Mouse (Mus musculus): ENCODE results near the gene Sirt4. TPM values are rescaled to one million over a fixed set of nuclear protein-coding genes. Genes with fewer than 3 reads are reported as not detected.

Sirt4 gene
- polyA plus RNA-seq, 1 experiment from 2014 or later: 25.0 TPM

- ATAC-seq (replicated peaks; ENCODE audit: low FRiP score): no peak
- Histone ChIP-seq H3K4me3 (replicated peaks) (peak overlapping the region; percentile 39), H3K27ac (peak overlapping the region; percentile 87), H3K4me1 (peaks cover 80% of the 10 kb centered on the region), H3K27me3 (no peaks in the 10 kb centered on the region), H3K9ac (peak overlapping the region; percentile 44), H3K4me2 (peak overlapping the region; percentile 61), H3K9me3 (replicated peaks) (no peaks in the 10 kb centered on the region), H3K36me3 (peaks cover 34% of the 10 kb centered on the region)
- WGBS: 28% methylated on average over 8 of the region's 8 CpGs
These were observed 48.7 kb downstream of the Sirt4 start for GRCm38 (mm10) chr5:115435755-115436379.

DNA sequence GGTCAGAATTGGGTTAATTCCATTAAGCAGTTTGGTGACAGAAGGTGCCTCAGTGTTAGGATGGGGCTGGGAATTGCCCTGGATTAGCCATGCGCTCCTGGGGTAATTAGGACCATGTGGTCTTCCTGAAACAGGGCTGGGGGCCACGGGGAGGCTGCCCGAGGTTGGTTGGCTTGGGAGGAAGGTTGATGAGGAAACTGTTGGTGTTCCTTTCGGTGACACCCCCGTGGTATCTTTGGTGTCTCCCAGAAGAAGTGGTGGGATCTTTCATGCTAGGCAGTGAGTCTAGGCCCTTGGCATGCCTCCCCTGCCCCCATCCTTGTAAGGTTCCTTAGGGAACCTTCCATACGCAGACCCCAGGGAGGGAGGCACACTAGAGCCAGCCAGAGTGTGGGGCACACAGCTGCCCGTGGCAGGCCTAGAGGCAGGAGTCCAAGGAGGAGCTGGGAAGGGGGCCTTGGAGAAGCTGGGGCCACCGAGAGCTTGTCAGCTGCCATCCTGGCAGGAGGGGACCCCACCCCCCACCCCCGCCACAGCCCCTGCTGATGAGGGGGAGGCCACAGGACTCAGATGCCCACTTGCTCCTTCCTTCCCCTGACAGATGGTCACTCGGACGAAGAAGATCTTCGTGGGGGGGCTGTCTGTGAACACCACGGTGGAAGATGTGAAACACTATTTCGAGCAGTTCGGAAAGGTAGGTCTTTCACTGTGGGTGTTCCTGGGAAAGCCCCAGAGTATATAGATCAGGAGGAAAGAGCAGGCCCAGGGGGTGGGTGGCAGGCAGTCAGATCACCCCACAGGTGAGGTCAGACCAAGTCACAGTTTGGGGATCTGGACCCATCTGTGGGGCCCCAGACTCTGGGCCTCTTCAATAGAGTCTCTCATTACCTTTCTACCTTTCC is 49.4 kb downstream of the Sirt4 start:
- Histone ChIP-seq H3K4me3 (replicated peaks) (peak overlapping the region; percentile 39; the same call in 1 of the 2 replicates), H3K9me3 (replicated peaks) (no peaks in the 10 kb centered on the region), H3K27me3 (no peaks in the 10 kb centered on the region), H3K36me3 (peaks cover 31% of the 10 kb centered on the region), H3K27ac (peak overlapping the region; percentile 87), H3K4me1 (peaks cover 86% of the 10 kb centered on the region), H3K9ac (peak overlapping the region; percentile 44; the same call in 1 of the 2 replicates), H3K4me2 (no peak overlapping the region)
- 46% methylated on average over 15 of the region's 15 CpGs for WGBS
- ATAC-seq (replicated peaks; ENCODE audit: low FRiP score): no peak

- WGBS: 44% methylated on average over 11 of the region's 11 CpGs
These were observed 50.2 kb downstream of the Sirt4 start for GRCm38 (mm10) chr5:115434280-115434852.

GRCm38 (mm10) chr5:115433191-115433590 is 51.3 kb downstream of the Sirt4 start:
- no peak for ATAC-seq (replicated peaks; ENCODE audit: low FRiP score)
- no peak overlapping the region for H3K4me3 ChIP-seq (replicated peaks)
- no peaks in the 10 kb centered on the region for H3K9me3 ChIP-seq (replicated peaks)
- 76% methylated on average over 8 of the region's 8 CpGs for WGBS
- peaks cover 9% of the 10 kb centered on the region for H3K27me3 ChIP-seq
- no peak overlapping the region for H3K27ac ChIP-seq
- no peak overlapping the region for H3K9ac ChIP-seq
- no peak overlapping the region for H3K4me2 ChIP-seq
- peaks cover 88% of the 10 kb centered on the region for H3K4me1 ChIP-seq
- peaks cover 14% of the 10 kb centered on the region; the same call in 1 of the 2 replicates for H3K36me3 ChIP-seq

More at GRCm38 (mm10) chr5:115434280-115434852, 50.2 kb downstream of the Sirt4 start:
- Histone ChIP-seq H3K9me3 (replicated peaks) (no peaks in the 10 kb centered on the region), H3K36me3 (peaks cover 24% of the 10 kb centered on the region), H3K4me1 (peaks cover 86% of the 10 kb centered on the region), H3K27me3 (no peaks in the 10 kb centered on the region), H3K4me2 (no peak overlapping the region), H3K27ac (no peak overlapping the region), H3K4me3 (replicated peaks) (no peak overlapping the region), H3K9ac (no peak overlapping the region)
- ATAC-seq (replicated peaks; ENCODE audit: low FRiP score): no peak

DNA sequence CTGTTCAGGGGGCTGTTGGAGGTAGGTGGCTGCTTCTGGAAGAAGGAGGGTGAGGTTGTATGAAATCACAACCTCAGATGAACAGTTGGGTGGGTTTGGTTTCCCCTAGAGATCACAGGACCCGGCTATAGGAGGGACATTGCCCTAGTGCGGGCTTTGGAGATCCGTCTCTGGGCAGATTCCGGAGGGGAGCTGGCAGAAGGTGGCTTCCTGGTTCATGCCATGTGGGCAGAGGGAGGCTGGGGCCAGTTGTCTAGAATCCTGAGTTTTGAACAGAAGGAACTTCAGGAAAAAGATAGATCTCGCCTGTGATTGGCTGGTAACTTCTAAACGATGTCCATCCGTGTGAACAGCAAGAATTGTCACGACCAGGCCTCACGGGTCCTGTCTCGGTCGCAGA is 52.1 kb downstream of the Sirt4 start:
- 73% methylated on average over 11 of the region's 11 CpGs for WGBS
- peaks cover 13% of the 10 kb centered on the region for H3K27me3 ChIP-seq
- peaks cover 81% of the 10 kb centered on the region for H3K4me1 ChIP-seq
- H3K4me3 ChIP-seq (replicated peaks): no peak overlapping the region
- peaks cover 13% of the 10 kb centered on the region; the same call in 1 of the 2 replicates for H3K36me3 ChIP-seq
- no peak for ATAC-seq (replicated peaks; ENCODE audit: low FRiP score)
- H3K4me2 ChIP-seq: peak overlapping the region; percentile 88
- H3K27ac ChIP-seq: no peak overlapping the region
- H3K9me3 ChIP-seq (replicated peaks): no peaks in the 10 kb centered on the region
- H3K9ac ChIP-seq: no peak overlapping the region

- WGBS: 26% methylated on average over 7 of the region's 7 CpGs
- Histone ChIP-seq H3K27ac (no peak overlapping the region), H3K4me2 (peak overlapping the region; percentile 88), H3K27me3 (peaks cover 15% of the 10 kb centered on the region), H3K4me1 (peaks cover 76% of the 10 kb centered on the region), H3K4me3 (replicated peaks) (peak overlapping the region; percentile 97), H3K9me3 (replicated peaks) (no peaks in the 10 kb centered on the region), H3K36me3 (peaks cover 13% of the 10 kb centered on the region; the same call in 1 of the 2 replicates), H3K9ac (peak overlapping the region; percentile 97; the same call in 1 of the 2 replicates)
- no peak for ATAC-seq (replicated peaks; ENCODE audit: low FRiP score)
These were observed 52.6 kb downstream of the Sirt4 start for GRCm38 (mm10) chr5:115431898-115432259.

- H3K4me3 ChIP-seq (replicated peaks): peak overlapping the region; percentile 97
- H3K36me3 ChIP-seq: peaks cover 13% of the 10 kb centered on the region; the same call in 1 of the 2 replicates
- no peak for ATAC-seq (replicated peaks; ENCODE audit: low FRiP score)
- H3K4me2 ChIP-seq: peak overlapping the region; percentile 88
- 15% methylated on average over 14 of the region's 14 CpGs for WGBS
- H3K9ac ChIP-seq: peak overlapping the region; percentile 97
- H3K27me3 ChIP-seq: peaks cover 17% of the 10 kb centered on the region
- H3K9me3 ChIP-seq (replicated peaks): no peaks in the 10 kb centered on the region
- H3K4me1 ChIP-seq: peaks cover 70% of the 10 kb centered on the region
- peak overlapping the region; percentile 79 for H3K27ac ChIP-seq
These were observed 53.2 kb downstream of the Sirt4 start for GRCm38 (mm10) chr5:115431061-115431897.

DNA sequence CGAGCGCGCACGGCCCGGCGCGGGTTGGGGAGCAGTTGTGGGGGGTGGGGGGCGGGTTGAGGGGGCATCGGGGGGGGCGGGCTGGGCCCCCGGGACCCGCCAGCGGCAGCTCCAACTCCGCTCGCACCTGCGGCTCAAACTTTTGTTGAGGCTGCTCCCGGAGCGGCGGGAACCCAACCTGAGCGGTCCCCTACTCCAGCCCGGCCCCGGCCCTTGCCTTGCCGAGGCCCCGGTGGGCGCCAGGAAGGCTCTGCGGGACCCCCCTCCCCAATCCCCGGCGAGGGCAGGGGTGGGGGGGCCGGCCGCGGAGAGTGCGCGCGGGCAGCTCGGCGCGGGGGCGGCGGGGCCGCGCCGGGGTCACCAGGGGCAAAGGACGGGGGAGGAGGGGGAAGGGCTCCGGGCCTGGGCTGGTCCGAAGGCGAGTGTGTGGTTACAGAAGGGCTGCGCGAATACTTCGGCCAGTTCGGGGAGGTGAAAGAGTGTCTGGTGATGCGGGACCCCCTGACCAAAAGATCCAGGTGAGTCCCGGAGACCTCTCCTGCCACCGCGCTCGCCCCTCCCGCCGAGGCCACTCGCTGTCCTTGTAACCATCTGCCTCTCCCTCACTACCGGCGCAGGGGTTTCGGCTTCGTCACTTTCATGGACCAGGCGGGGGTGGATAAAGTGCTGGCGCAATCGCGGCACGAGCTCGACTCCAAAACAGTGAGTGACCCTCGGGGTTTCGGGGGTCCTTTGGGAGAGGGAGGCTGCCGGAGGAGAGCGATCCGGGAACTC is 54.2 kb downstream of the Sirt4 start:
- H3K27ac ChIP-seq: peak overlapping the region; percentile 79
- under 1% methylated on average over 61 of the region's 73 CpGs for WGBS

GRCm38 (mm10) chr5:115429359-115430186 is 55.0 kb downstream of the Sirt4 start, which contains the start of gene Msi1:
Gene Msi1 (plus strand): TSS chr5:115429599.
- Histone ChIP-seq H3K4me2 (peak within 1 kb of the TSS; percentile 88), H3K36me3 (peaks cover 13% of the 10 kb centered on the region; the same call in 1 of the 2 replicates), H3K4me1 (peaks cover 53% of the 10 kb centered on the region), H3K4me3 (replicated peaks) (peak within 1 kb of the TSS; percentile 97), H3K9ac (peak within 1 kb of the TSS; percentile 97), H3K9me3 (replicated peaks) (no peaks in the 10 kb centered on the region), H3K27ac (peak within 1 kb of the TSS; percentile 79), H3K27me3 (peaks cover 17% of the 10 kb centered on the region)
- ATAC-seq (replicated peaks; ENCODE audit: low FRiP score): peak; percentile 69
- WGBS: under 1% methylated on average over 39 of the region's 117 CpGs

More for the DNA sequence above, 54.2 kb downstream of the Sirt4 start:
- Histone ChIP-seq H3K9ac (peak overlapping the region; percentile 97), H3K4me1 (peaks cover 61% of the 10 kb centered on the region), H3K36me3 (peaks cover 13% of the 10 kb centered on the region; the same call in 1 of the 2 replicates), H3K4me3 (replicated peaks) (peak overlapping the region; percentile 97), H3K9me3 (replicated peaks) (no peaks in the 10 kb centered on the region), H3K4me2 (peak overlapping the region; percentile 88), H3K27me3 (peaks cover 17% of the 10 kb centered on the region)
- peak; percentile 38 for ATAC-seq (replicated peaks; ENCODE audit: low FRiP score)

GRCm38 (mm10) chr5:115428831-115429358 is 55.6 kb downstream of the Sirt4 start:
- Histone ChIP-seq H3K9me3 (replicated peaks) (no peaks in the 10 kb centered on the region), H3K27ac (no peak overlapping the region), H3K4me3 (replicated peaks) (peak overlapping the region; percentile 97), H3K9ac (peak overlapping the region; percentile 97), H3K4me1 (peaks cover 46% of the 10 kb centered on the region), H3K27me3 (peaks cover 17% of the 10 kb centered on the region), H3K36me3 (peaks cover 10% of the 10 kb centered on the region; the same call in 1 of the 2 replicates), H3K4me2 (peak overlapping the region; percentile 88)
- 2% methylated on average over 20 of the region's 20 CpGs for WGBS
- no peak for ATAC-seq (replicated peaks; ENCODE audit: low FRiP score)

Data from kidney, embryonic 15.5 days (tissue).